In the genomic region with DNA sequence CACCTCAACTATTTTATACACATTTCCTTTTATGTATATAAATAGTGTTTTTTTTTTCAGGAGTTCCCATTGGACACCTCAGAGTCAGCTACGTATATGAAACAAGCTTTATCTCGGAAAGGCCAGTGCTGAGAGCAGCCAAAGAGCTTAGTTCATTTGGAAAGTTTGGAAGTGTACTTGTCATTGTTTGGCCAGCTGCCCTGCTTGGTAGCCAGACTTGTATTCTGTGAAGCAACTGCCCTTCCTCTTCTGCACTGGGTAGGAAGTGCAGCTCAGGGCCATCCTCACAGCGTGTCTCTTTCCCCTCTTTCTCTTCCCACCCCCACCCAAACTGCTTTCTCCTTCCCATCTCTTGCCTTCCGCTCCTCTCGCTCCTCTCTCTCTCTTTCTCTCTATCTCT, we compare ENCODE assay signal across 8 mouse cellular contexts. TPM values are rescaled to one million over a fixed set of nuclear protein-coding genes. Genes with fewer than 3 reads are reported as not detected.
DNase-seq lines count a peak whose midpoint lies in the region; ATAC-seq lines count a peak whose summit lies in the region.

No protein-coding gene starts in this region.

- H3K9me3 ChIP-seq in forebrain, embryonic 11.5 days (ENCODE audit: control insufficient read depth, low read length): no peaks in the 10 kb centered on the region

- H3K4me2 ChIP-seq in forebrain, embryonic 11.5 days (ENCODE audit: low read depth, low read length, severe bottlenecking): no peak overlapping the region

- 0 out of 2 replicates have a peak, but pooled peaks cover 2% of the 10 kb centered on the region for H3K4me1 ChIP-seq in forebrain, embryonic 11.5 days (replicated peaks; ENCODE audit: control insufficient read depth, insufficient read depth, low read length)

- no peak overlapping the region for H3K27ac ChIP-seq in forebrain, embryonic 11.5 days (ENCODE audit: low read depth, low read length)

- H3K27me3 ChIP-seq in forebrain, embryonic 11.5 days (ENCODE audit: control insufficient read depth, insufficient read depth, low read length): no peaks in the 10 kb centered on the region

- 91% methylated on average over 5 of the region's 5 CpGs for WGBS in forebrain, embryonic 11.5 days

- no peak for ATAC-seq in forebrain, embryonic 11.5 days (replicated peaks; ENCODE audit: low FRiP score)

- DNase-seq in cerebellum, postnatal 10 days: peak; percentile 37 to 57
- DNase-seq in cerebellum, adult 8-10 months: no peak
- peak; percentile 54 for DNase-seq in urinary bladder, postnatal 25 days (ENCODE audit: low spot score)
- no peak for DNase-seq in urinary bladder, adult 2 months (ENCODE audit: low spot score)
- peak; percentile 87 for DNase-seq in heart, postnatal 4 days
- peak; percentile 87 for DNase-seq in lung, postnatal 14 days
- DNase-seq in natural killer cell, adult 2 months (ENCODE audit: low spot score in 2 of 2): no peak
- DNase-seq in forebrain, embryonic 11.5 days (ENCODE audit: low spot score): no peak

- H3K9ac ChIP-seq in forebrain, embryonic 11.5 days (ENCODE audit: low read length): no peak overlapping the region

- H3K4me3 ChIP-seq in forebrain, embryonic 11.5 days (ENCODE audit: low read depth, low read length): no peak overlapping the region

- no peaks in the 10 kb centered on the region for H3K36me3 ChIP-seq in forebrain, embryonic 11.5 days (ENCODE audit: control insufficient read depth, insufficient read depth, low read length)

RNA-seq across cellular contexts. Expression of a gene that starts 5.1 kb away (rescaled TPM):
- polyA plus RNA-seq in urinary bladder, adult 2 months (2012; rRNA removed): 62.6 and 68.4 TPM in 2 replicates
- total RNA-seq in heart, postnatal 4 days (2021): 10 to 100 TPM; 57.2 to 64.7 TPM
- polyA plus RNA-seq in forebrain, embryonic 11.5 days (2014; fragmentation: Nextera tagmentation; extraction: Ambion mirVana): 43.8 and 48.3 TPM in 2 replicates

Comparison
In these comparisons a context has a peak if more than half of its experiments do, and no peak if none do; other contexts are left out.
1. DNase-seq: peak in cerebellum, postnatal 10 days (2 of 2), urinary bladder, postnatal 25 days (single experiment), heart, postnatal 4 days (single experiment) and lung, postnatal 14 days (single experiment); none in cerebellum, adult 8-10 months (single experiment), urinary bladder, adult 2 months (single experiment), natural killer cell, adult 2 months (0 of 2) and forebrain, embryonic 11.5 days (single experiment).